Comparison of ENCODE assay signal across 21 mouse cellular contexts in genomic region chr12:50932496-50932895, GRCm38 (mm10).
"Had no signal": no experiment of that assay in that cellular context is flagged by ENCODE, and none has a peak within 500 bp of the region (broad histone marks: within the 10 kb centered on the region; RNA-seq: fewer than 3 reads in every experiment).

No protein-coding gene starts in this region.

- DNase-seq: cerebellum, adult 8-10 months; cerebellum, adult 9-10 months; cerebellum, adult 9-11 months; cerebellum, postnatal 10 days; cerebellum, postnatal 14 days; cerebellum, postnatal 25 days; cerebellum, postnatal 36 days; embryo, embryonic 11 days; forebrain, postnatal 0 days; gastrocnemius, adult 2 months; gastrocnemius, postnatal 10 days; gastrocnemius, postnatal 14 days; gastrocnemius, postnatal 25 days; gastrocnemius, postnatal 36 days; heart, adult 11 months; heart, adult 18-20 months; heart, adult 2 months had no signal

- ATAC-seq: forebrain, embryonic 13.5 days; forebrain, embryonic 14.5 days; forebrain, embryonic 15.5 days; forebrain, embryonic 16.5 days; forebrain, postnatal 0 days had no signal
